Mouse (Mus musculus): ENCODE results near the gene Tas1r2. TPM values are rescaled to one million over a fixed set of nuclear protein-coding genes. Genes with fewer than 3 reads are reported as not detected.

Gene Tas1r2
- polyA plus RNA-seq, 1 experiment, result 1.2 TPM

DNA sequence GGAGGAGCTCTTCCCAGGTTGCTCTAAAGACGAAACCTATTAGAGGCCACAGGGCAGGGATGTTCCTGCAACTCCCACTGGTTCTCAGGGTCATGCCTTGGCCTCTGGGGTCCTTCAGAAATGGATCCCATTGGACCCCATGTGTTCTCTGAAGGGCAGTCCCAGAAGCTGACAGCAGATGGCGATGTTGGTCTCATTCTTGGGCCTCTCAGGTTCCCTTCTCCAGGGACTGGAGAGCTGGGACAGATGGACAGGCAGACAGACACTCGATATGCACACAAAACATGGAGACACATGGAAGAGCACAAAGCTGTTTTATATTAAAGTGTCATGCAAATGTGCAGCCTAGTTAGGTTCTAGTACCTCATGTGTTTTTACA lies 31.3 kb downstream of the Tas1r2 start:
- no peak overlapping the region for H3ac ChIP-seq (ENCODE audit: control insufficient read depth, insufficient read length, low read depth)
- no peak overlapping the region for H3K4me3 ChIP-seq (ENCODE audit: insufficient read depth, poor library complexity, severe bottlenecking)
- H3K79me2 ChIP-seq (ENCODE audit: control insufficient read depth, insufficient read depth), result no peaks in the 10 kb centered on the region
- H3K27me3 ChIP-seq (ENCODE audit: control insufficient read depth, insufficient read depth, insufficient read length), result no peaks in the 10 kb centered on the region
- TF ChIP-seq USF1 (IDR thresholded peaks at IDR 0.05; ENCODE audit: low read depth) (no peak), CEBPB (IDR thresholded peaks at IDR 0.05; ENCODE audit: low read depth) (no peak), FOSL1 (IDR thresholded peaks at IDR 0.05; ENCODE audit: insufficient read depth, low read length, poor library complexity, severe bottlenecking) (no peak), CTCF (IDR thresholded peaks at IDR 0.05; ENCODE audit: control insufficient read depth, insufficient read depth, insufficient read length) (peak; percentile 60)
- no peaks in the 10 kb centered on the region for H3K79me3 ChIP-seq (ENCODE audit: low read depth)
- no peaks in the 10 kb centered on the region for H3K36me3 ChIP-seq (ENCODE audit: control insufficient read depth, insufficient read depth)

DNA sequence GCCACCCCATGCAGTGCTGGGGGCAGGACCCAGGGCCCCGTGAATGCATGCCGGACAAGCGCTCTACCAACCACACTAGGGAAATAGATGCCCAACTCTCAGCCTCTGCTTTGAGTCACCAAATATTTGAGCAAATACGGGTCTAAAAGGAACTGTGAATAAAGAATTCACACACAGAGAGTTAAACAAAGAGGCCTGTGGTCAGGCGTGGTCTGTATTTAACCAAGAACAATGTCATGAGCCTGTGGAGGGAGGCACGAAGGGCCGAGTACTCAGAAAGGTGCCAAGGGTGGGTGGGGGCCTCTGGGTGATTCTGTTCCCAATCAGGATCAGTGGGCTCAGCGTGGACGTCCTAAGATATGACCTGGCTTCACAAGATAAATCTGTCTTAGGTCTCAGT lies 34.7 kb downstream of the Tas1r2 start:
- H3K36me3 ChIP-seq (ENCODE audit: control insufficient read depth, insufficient read depth), result no peaks in the 10 kb centered on the region
- no peak for TF ChIP-seq FOSL1 (IDR thresholded peaks at IDR 0.05; ENCODE audit: insufficient read depth, low read length, poor library complexity, severe bottlenecking)
- no peak for TF ChIP-seq MYOG (IDR thresholded peaks at IDR 0.05; ENCODE audit: control insufficient read depth, extremely low read depth, insufficient read length)
- TF ChIP-seq MYOD1 (IDR thresholded peaks at IDR 0.05; ENCODE audit: control insufficient read depth, insufficient read length, low read depth), result no peak
- TF ChIP-seq USF1 (IDR thresholded peaks at IDR 0.05; ENCODE audit: low read depth), result no peak
- TF ChIP-seq CEBPB (IDR thresholded peaks at IDR 0.05; ENCODE audit: low read depth), result no peak
- no peak for TF ChIP-seq CTCF (IDR thresholded peaks at IDR 0.05; ENCODE audit: control insufficient read depth, insufficient read depth, insufficient read length)
- TF ChIP-seq MAX (IDR thresholded peaks at IDR 0.05), result no peak
- no peak overlapping the region for H3ac ChIP-seq (ENCODE audit: control insufficient read depth, insufficient read length, low read depth)
- H3K79me3 ChIP-seq (ENCODE audit: low read depth), result no peaks in the 10 kb centered on the region
- H3K4me3 ChIP-seq (ENCODE audit: insufficient read depth, poor library complexity, severe bottlenecking), result no peak overlapping the region
- H3K27me3 ChIP-seq (ENCODE audit: control insufficient read depth, insufficient read depth, insufficient read length), result no peaks in the 10 kb centered on the region
- no peaks in the 10 kb centered on the region for H3K79me2 ChIP-seq (ENCODE audit: control insufficient read depth, insufficient read depth)

DNA sequence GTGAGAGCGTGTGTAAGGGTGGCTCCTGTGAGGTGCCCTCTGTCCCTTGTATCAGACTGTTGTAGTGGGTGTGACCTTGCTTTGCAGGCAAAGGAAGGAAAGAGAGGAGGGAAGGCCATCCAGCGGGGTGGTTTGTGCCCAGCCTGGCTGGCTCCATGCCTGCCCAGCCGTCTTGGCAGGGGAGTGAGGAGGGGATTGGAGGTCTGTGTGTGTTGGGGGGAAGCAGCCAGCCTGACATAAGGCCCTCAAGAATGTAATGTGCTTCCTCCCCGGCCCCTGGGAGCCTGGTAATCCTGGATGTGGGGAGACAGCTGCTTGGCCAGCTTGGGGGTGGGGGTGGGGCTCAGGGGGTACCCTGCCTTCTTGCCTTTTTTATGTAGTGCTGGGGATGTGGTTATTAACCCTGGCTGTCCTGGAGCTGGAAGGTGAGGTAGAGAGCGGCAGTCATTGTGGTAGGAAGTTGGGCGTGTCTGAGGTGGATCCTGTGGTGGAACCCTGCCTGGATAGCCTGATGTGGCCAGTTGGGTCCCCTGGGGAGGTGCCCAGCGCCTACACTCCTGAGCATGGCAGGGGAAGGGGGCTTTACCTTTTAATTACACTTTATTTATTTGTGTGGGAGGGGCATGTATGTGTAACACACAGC lies 36.4 kb downstream of the Tas1r2 start:
- Histone ChIP-seq H3K79me3 (ENCODE audit: low read depth) (no peaks in the 10 kb centered on the region), H3K27me3 (ENCODE audit: control insufficient read depth, insufficient read depth, insufficient read length) (no peaks in the 10 kb centered on the region), H3K79me2 (ENCODE audit: control insufficient read depth, insufficient read depth) (no peaks in the 10 kb centered on the region)

DNA sequence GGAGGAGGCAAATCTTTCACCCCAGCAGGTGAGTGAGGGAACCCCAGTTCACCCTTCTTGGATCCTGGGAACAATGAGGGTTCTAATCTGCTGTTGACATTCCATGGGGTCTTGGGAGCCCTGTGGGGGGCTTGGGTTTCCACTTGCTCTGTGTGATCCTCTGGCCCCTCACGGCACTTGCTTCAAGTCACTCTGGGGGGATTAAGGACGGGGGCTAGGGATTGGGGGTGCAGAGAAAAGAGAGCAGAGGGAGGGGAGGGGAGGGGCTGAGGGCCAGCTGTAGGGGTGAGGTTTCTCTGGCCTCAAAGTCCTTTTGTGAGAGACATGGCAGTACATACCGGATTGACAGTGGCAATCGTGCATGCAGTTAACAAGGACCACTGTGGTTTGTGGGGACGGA lies 40.0 kb downstream of the Tas1r2 start:
- Histone ChIP-seq H3ac (ENCODE audit: control insufficient read depth, insufficient read length, low read depth) (no peak overlapping the region), H3K4me3 (ENCODE audit: insufficient read depth, poor library complexity, severe bottlenecking) (no peak overlapping the region), H3K79me2 (ENCODE audit: control insufficient read depth, insufficient read depth) (no peaks in the 10 kb centered on the region), H3K79me3 (ENCODE audit: low read depth) (no peaks in the 10 kb centered on the region), H3K27me3 (ENCODE audit: control insufficient read depth, insufficient read depth, insufficient read length) (no peaks in the 10 kb centered on the region), H3K36me3 (ENCODE audit: control insufficient read depth, insufficient read depth) (no peaks in the 10 kb centered on the region)
- no peak for TF ChIP-seq CTCF (IDR thresholded peaks at IDR 0.05; ENCODE audit: control insufficient read depth, insufficient read depth, insufficient read length)
- TF ChIP-seq MYOG (IDR thresholded peaks at IDR 0.05; ENCODE audit: control insufficient read depth, extremely low read depth, insufficient read length), result no peak
- TF ChIP-seq USF1 (IDR thresholded peaks at IDR 0.05; ENCODE audit: low read depth), result no peak
- no peak for TF ChIP-seq MYOD1 (IDR thresholded peaks at IDR 0.05; ENCODE audit: control insufficient read depth, insufficient read length, low read depth)
- TF ChIP-seq MAX (IDR thresholded peaks at IDR 0.05), result no peak
- TF ChIP-seq CEBPB (IDR thresholded peaks at IDR 0.05; ENCODE audit: low read depth), result no peak
- no peak for TF ChIP-seq FOSL1 (IDR thresholded peaks at IDR 0.05; ENCODE audit: insufficient read depth, low read length, poor library complexity, severe bottlenecking)

More for the DNA sequence above, 36.4 kb downstream of the Tas1r2 start:
- Histone ChIP-seq H3ac (ENCODE audit: control insufficient read depth, insufficient read length, low read depth) (peak overlapping the region; percentile 58), H3K4me3 (ENCODE audit: insufficient read depth, poor library complexity, severe bottlenecking) (no peak overlapping the region), H3K36me3 (ENCODE audit: control insufficient read depth, insufficient read depth) (no peaks in the 10 kb centered on the region)
- TF ChIP-seq MYOG (IDR thresholded peaks at IDR 0.05; ENCODE audit: control insufficient read depth, extremely low read depth, insufficient read length) (no peak), CTCF (IDR thresholded peaks at IDR 0.05; ENCODE audit: control insufficient read depth, insufficient read depth, insufficient read length) (no peak), MYOD1 (IDR thresholded peaks at IDR 0.05; ENCODE audit: control insufficient read depth, insufficient read length, low read depth) (peak; percentile 91), MAX (IDR thresholded peaks at IDR 0.05) (no peak), USF1 (IDR thresholded peaks at IDR 0.05; ENCODE audit: low read depth) (no peak), FOSL1 (IDR thresholded peaks at IDR 0.05; ENCODE audit: insufficient read depth, low read length, poor library complexity, severe bottlenecking) (no peak), CEBPB (IDR thresholded peaks at IDR 0.05; ENCODE audit: low read depth) (no peak)

DNA sequence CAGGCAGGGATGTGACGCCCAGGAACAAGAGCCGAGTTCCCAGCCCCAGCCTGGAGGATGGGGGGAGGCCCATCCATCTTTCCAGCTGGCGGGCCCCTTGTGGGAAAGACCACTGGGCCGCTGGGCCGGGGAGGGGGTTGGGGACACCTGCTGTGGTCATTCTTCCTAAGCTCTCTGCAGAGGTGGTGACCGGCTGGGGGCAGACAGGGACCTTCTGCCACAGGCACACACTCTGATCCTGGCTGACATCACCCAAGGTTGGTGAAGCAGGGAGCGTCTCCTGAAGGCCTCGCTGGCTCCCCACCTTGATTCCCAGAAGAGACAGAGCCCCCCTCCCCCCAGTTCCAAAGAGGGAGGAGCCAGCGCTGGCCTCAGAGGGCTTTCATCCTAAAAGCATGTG lies 44.4 kb downstream of the Tas1r2 start:
- Histone ChIP-seq H3K4me3 (ENCODE audit: insufficient read depth, poor library complexity, severe bottlenecking) (no peak overlapping the region), H3K27me3 (ENCODE audit: control insufficient read depth, insufficient read depth, insufficient read length) (no peaks in the 10 kb centered on the region), H3K79me2 (ENCODE audit: control insufficient read depth, insufficient read depth) (no peaks in the 10 kb centered on the region), H3K36me3 (ENCODE audit: control insufficient read depth, insufficient read depth) (no peaks in the 10 kb centered on the region), H3K79me3 (ENCODE audit: low read depth) (no peaks in the 10 kb centered on the region), H3ac (ENCODE audit: control insufficient read depth, insufficient read length, low read depth) (no peak overlapping the region)
- TF ChIP-seq USF1 (IDR thresholded peaks at IDR 0.05; ENCODE audit: low read depth), result no peak
- TF ChIP-seq MAX (IDR thresholded peaks at IDR 0.05), result no peak
- peak; percentile 90 for TF ChIP-seq MYOD1 (IDR thresholded peaks at IDR 0.05; ENCODE audit: control insufficient read depth, insufficient read length, low read depth)
- TF ChIP-seq CTCF (IDR thresholded peaks at IDR 0.05; ENCODE audit: control insufficient read depth, insufficient read depth, insufficient read length), result peak; percentile 0

DNA sequence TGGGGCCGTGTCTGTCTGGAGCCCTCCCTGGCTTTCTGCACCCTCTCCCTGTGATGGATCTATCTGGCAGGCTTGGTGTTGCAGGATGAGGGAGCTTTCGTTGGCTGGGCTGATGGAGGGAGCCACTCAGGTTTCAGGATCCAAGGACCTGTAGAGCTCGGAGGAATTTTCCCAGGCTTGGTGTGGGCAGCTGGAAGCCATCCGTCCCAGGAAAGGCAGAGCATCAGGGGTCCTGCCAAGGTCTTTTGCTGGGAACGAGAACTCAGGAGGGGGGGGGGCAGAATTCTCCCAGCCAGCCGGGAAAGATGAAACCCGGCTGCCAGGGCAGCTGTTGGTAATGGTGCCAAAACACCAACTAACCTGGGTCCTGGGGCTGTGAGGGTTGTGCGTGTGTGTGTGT lies 45.3 kb downstream of the Tas1r2 start:
- Histone ChIP-seq H3ac (ENCODE audit: control insufficient read depth, insufficient read length, low read depth) (no peak overlapping the region), H3K79me2 (ENCODE audit: control insufficient read depth, insufficient read depth) (no peaks in the 10 kb centered on the region), H3K36me3 (ENCODE audit: control insufficient read depth, insufficient read depth) (no peaks in the 10 kb centered on the region), H3K4me3 (ENCODE audit: insufficient read depth, poor library complexity, severe bottlenecking) (no peak overlapping the region), H3K27me3 (ENCODE audit: control insufficient read depth, insufficient read depth, insufficient read length) (no peaks in the 10 kb centered on the region), H3K79me3 (ENCODE audit: low read depth) (no peaks in the 10 kb centered on the region)
- TF ChIP-seq CEBPB (IDR thresholded peaks at IDR 0.05; ENCODE audit: low read depth), result no peak
- TF ChIP-seq USF1 (IDR thresholded peaks at IDR 0.05; ENCODE audit: low read depth), result no peak

Data from C2C12 (cell line).